Mouse (Mus musculus) CD4-positive, CD25-positive, alpha-beta regulatory T cell, adult 2 months (primary cell): ENCODE data around the gene Xbp1.

Experiments used
- DNase-seq: peaks from one replicate; pipeline ENCODE4 v3.0.0-alpha.2; 2012; ENCODE audit warnings: low read depth, low spot score

Xbp1 gene

GRCm38 (mm10) chr11:5568082-5568481, 47.6 kb downstream of the Xbp1 start:
- DNase-seq: no peak

GRCm38 (mm10) chr11:5569474-5569873, 49.0 kb downstream of the Xbp1 start, which contains the start of gene Ankrd36:
Gene Ankrd36 (plus strand): TSS chr11:5569684.
- DNase-seq: no peak

GRCm38 (mm10) chr11:5571856-5572255, 51.4 kb downstream of the Xbp1 start:
- no peak for DNase-seq

GRCm38 (mm10) chr11:5573821-5574220, 53.4 kb downstream of the Xbp1 start:
- DNase-seq: no peak

- DNase-seq: peak; percentile 35
These were observed 54.6 kb downstream of the Xbp1 start for GRCm38 (mm10) chr11:5575046-5575445.
